Mouse (Mus musculus) midbrain, embryonic 11.5 days (tissue): ENCODE measurements around the gene Alyref2. TPM values are rescaled to one million over a fixed set of nuclear protein-coding genes. Genes with fewer than 3 reads are reported as not detected.
A peak's percentile ranks its signal among the peaks of the same experiment; 100 is the strongest.

Source experiments
- ATAC-seq: fragments of 200-750 bp; cut with Nextera tagmentation; 2 replicates; pipeline ENCODE4 v1.8.0; 2017; ENCODE audit warnings: moderate TSS enrichment, moderate library complexity; ENCODE audit not compliant: low FRiP score
- DNase-seq: peaks from one replicate; pipeline ENCODE4 v3.0.0; 2015; ENCODE audit warnings: low spot score; ENCODE audit errors: missing footprints
- H3K27ac ChIP-seq: fragments of 300-500 bp; sonication (generic); 2 replicates; pipeline ENCODE4 v1.5.1; 2014; ENCODE audit warnings: low read depth, low read length
- H3K27me3 ChIP-seq: fragments of 300-500 bp; sonication (generic); 2 replicates; pipeline ENCODE4 v1.6.1; 2014; ENCODE audit warnings: mild to moderate bottlenecking, low read length, moderate library complexity, mixed read lengths; ENCODE audit not compliant: control insufficient read depth, insufficient read depth
- H3K36me3 ChIP-seq: fragments of 300-500 bp; sonication (generic); 2 replicates; pipeline ENCODE4 v1.6.1; 2014; ENCODE audit warnings: mild to moderate bottlenecking, low read length, moderate library complexity, mixed read lengths; ENCODE audit not compliant: control insufficient read depth, insufficient read depth
- H3K4me1 ChIP-seq: fragments of 300-500 bp; sonication (generic); 2 replicates; pipeline ENCODE4 v1.6.1; 2014; ENCODE audit warnings: low read length; ENCODE audit not compliant: control insufficient read depth, insufficient read depth
- H3K4me2 ChIP-seq: fragments of 300-500 bp; sonication (generic); 2 replicates; pipeline ENCODE4 v1.6.1; 2014; ENCODE audit warnings: mild to moderate bottlenecking, moderate library complexity
- H3K4me3 ChIP-seq: fragments of 300-500 bp; sonication (generic); 2 replicates; pipeline ENCODE4 v1.5.1; 2014; ENCODE audit warnings: low read depth, low read length
- H3K9ac ChIP-seq: fragments of 300-500 bp; sonication (generic); 2 replicates; pipeline ENCODE4 v1.6.1; 2014; ENCODE audit warnings: low read length
- H3K9me3 ChIP-seq: fragments of 300-500 bp; sonication (generic); 2 replicates; pipeline ENCODE4 v1.6.1; 2016; ENCODE audit warnings: low read length; ENCODE audit not compliant: control insufficient read depth
- WGBS: fragments of 180-500 bp; shearing (Covaris S2); extraction: QIAGEN DNeasy Blood & Tissue Kit; methylation state at CpG from one replicate; pipeline ENCODE4 v1.1.7; 2014; 5-methylcytosine and 5-hydroxymethylcytosine counted together
- polyA plus RNA-seq: library from polyadenylated mRNA; unstranded; fragments of >200 nt; fragmentation: Nextera tagmentation; extraction: Ambion mirVana; gene quantifications from 2 replicates; pipeline ENCODE4 v1.2.1, GENCODE M21; 2014

Alyref2 gene
- polyA plus RNA-seq, 1 experiment from 2014 or later: 16.2 TPM

- Histone ChIP-seq H3K4me1 (no peaks in the 10 kb centered on the region), H3K36me3 (no peaks in the 10 kb centered on the region), H3K9me3 (no peaks in the 10 kb centered on the region), H3K4me2 (no peak overlapping the region), H3K4me3 (no peak overlapping the region), H3K27ac (no peak overlapping the region), H3K9ac (no peak overlapping the region), H3K27me3 (no peaks in the 10 kb centered on the region)
- ATAC-seq (no peak), DNase-seq (no peak)
- 80% methylated on average over 2 of the region's 2 CpGs for WGBS
Measured at GRCm38 (mm10) chr1:171552230-171552629, 49.0 kb downstream of the Alyref2 start.

- ATAC-seq (0 out of 2 replicates have a peak, but pooled peaks have one; percentile 24), DNase-seq (no peak)
- Histone ChIP-seq H3K9me3 (no peaks in the 10 kb centered on the region), H3K27ac (no peak overlapping the region), H3K4me3 (no peak overlapping the region), H3K27me3 (no peaks in the 10 kb centered on the region), H3K36me3 (no peaks in the 10 kb centered on the region), H3K4me2 (no peak overlapping the region), H3K4me1 (no peaks in the 10 kb centered on the region), H3K9ac (no peak overlapping the region)
- WGBS: 91% methylated on average over 11 of the region's 11 CpGs
Measured at GRCm38 (mm10) chr1:171553359-171554341, 50.4 kb downstream of the Alyref2 start.

Other genes starting within 250 kb of the Alyref2 start
- gene B4galt3, start 233.2 kb upstream of the Alyref2 start, polyA plus RNA-seq: 49.5 and 58.4 TPM in 2 replicates
- gene Ppox, start 222.3 kb upstream of the Alyref2 start, polyA plus RNA-seq: 54.1 and 56.3 TPM in 2 replicates
- gene Usp21, start 215.5 kb upstream of the Alyref2 start, polyA plus RNA-seq: 84.7 and 88.6 TPM in 2 replicates
- 115 and 117 TPM in 2 replicates for gene Ufc1, start 208.5 kb upstream of the Alyref2 start, polyA plus RNA-seq
- 45.1 and 46.7 TPM in 2 replicates for gene Dedd, start 174.3 kb upstream of the Alyref2 start, polyA plus RNA-seq
- gene Nit1, start 157.8 kb upstream of the Alyref2 start, polyA plus RNA-seq: 31.9 and 32.7 TPM in 2 replicates
- 64.8 and 69.8 TPM in 2 replicates for gene Pfdn2, start 157.8 kb upstream of the Alyref2 start, polyA plus RNA-seq
- 1.4 and 2.3 TPM in 2 replicates for gene Klhdc9, start 142.7 kb upstream of the Alyref2 start, polyA plus RNA-seq
- 0.49 and 0.65 TPM in 2 replicates for gene Nectin4, start 133.4 kb upstream of the Alyref2 start, polyA plus RNA-seq
- 0.38 and 0.57 TPM in 2 replicates for gene Arhgap30, start 114.5 kb upstream of the Alyref2 start, polyA plus RNA-seq
- 152 and 154 TPM in 2 replicates for gene Usf1, start 92.2 kb upstream of the Alyref2 start, polyA plus RNA-seq
- gene Tstd1, start 84.6 kb upstream of the Alyref2 start, polyA plus RNA-seq: 2.1 and 4.0 TPM in 2 replicates
- 9.9 and 13.1 TPM in 2 replicates for gene F11r, start 65.9 kb upstream of the Alyref2 start, polyA plus RNA-seq
- not detected in 2 replicates for gene Itln1, start 31.8 kb downstream of the Alyref2 start, polyA plus RNA-seq
- not detected in 2 replicates for gene Cd244a, start 55.7 kb downstream of the Alyref2 start, polyA plus RNA-seq
- gene Ly9, start 103.9 kb downstream of the Alyref2 start, polyA plus RNA-seq: not detected in 2 replicates
- gene Slamf7, start 149.6 kb downstream of the Alyref2 start, polyA plus RNA-seq: not detected in 2 replicates
- 0.87 and 0.95 TPM in 2 replicates for gene Cd48, start 178.5 kb downstream of the Alyref2 start, polyA plus RNA-seq